Mouse (Mus musculus): ENCODE results near the gene Dtd2. TPM values are rescaled to one million over a fixed set of nuclear protein-coding genes. Genes with fewer than 3 reads are reported as not detected.

The Dtd2 gene
- 21.1 and 23.9 TPM in 2 replicates for polyA plus RNA-seq (2015; fragmentation: Nextera tagmentation; extraction: Ambion mirVana)

DNA sequence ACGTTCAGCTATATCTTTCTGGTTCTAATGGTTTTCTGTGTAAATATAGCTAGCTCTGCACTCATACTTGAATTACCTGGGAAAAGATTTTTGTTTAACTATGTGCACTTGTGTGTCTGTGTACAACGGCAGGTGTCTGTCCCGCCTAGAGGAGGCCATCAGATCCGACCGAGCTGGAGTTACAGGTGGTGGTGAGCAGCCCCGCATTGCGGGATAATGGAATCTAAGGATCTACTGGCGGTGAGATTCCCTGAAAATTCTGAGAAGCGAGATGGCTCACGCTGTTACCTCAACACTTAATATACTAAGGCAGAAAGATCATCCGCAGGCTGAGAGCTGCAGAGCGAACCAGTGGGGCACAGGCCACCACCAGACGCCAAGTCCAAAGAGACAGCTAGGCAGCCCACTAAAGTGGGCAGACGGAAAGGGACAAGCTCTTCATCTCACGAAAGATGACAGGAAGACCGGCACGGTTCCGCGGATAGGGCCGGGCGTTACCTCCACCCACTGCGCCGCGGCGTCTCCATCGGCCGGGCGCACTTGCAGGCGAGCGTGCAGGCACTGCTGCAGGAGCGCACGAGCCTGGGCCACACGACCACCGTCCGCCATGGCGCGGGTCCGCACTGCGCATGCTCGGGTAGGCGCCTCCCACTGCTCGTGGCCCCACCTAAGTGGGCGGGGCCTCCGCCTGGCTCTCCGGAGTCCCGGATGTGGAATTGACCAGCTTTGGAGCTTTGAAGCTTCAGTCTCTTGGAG is at the start of gene Dtd2:
Gene Dtd2 (minus strand): TSS at position 625 of the 756 bp plus-strand sequence.
- Histone ChIP-seq H3K27ac (ENCODE audit: low read length) (peak within 1 kb of the TSS; percentile 76), H3K4me1 (ENCODE audit: control insufficient read depth, insufficient read depth, low read length) (peaks cover 3% of the 10 kb centered on the region; the same call in 1 of the 2 replicates), H3K27me3 (ENCODE audit: control insufficient read depth, insufficient read depth, low read length) (no peaks in the 10 kb centered on the region), H3K36me3 (ENCODE audit: control insufficient read depth, insufficient read depth, low read length) (no peaks in the 10 kb centered on the region), H3K4me2 (ENCODE audit: low read depth, low read length) (peak within 1 kb of the TSS; percentile 75), H3K9me3 (replicated peaks; ENCODE audit: control insufficient read depth, low read length) (no peaks in the 10 kb centered on the region), H3K4me3 (replicated peaks; ENCODE audit: low read length) (peak within 1 kb of the TSS; percentile 95), H3K9ac (ENCODE audit: low read length) (peak within 1 kb of the TSS; percentile 91)
- ATAC-seq (ENCODE audit: insufficient read depth, low FRiP score), result peak; percentile 98
- WGBS, result under 1% methylated on average over 46 of the region's 46 CpGs

DNA sequence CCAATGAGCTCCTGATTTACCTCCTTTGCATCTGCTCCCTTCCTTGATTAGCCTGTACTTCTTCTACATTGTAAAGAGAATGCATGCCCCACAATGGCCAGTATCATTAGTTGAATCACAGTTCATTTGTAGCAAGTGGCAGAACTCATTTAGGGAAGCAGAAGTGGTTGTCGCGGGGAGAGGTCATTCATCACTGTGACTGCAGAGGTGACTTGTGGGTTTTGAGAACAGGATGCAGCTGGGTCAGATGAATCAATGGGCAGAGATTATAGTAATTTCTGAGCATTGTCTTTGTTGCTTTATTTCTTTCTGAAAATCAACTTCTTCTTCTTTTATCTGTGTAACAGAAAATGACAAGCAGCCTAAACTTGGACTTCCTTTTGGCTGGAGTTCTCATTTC is 43.0 kb upstream of the Dtd2 start:
- Histone ChIP-seq H3K36me3 (ENCODE audit: control insufficient read depth, insufficient read depth, low read length) (no peaks in the 10 kb centered on the region), H3K27ac (ENCODE audit: low read length) (no peak overlapping the region), H3K27me3 (ENCODE audit: control insufficient read depth, insufficient read depth, low read length) (no peaks in the 10 kb centered on the region), H3K4me1 (ENCODE audit: control insufficient read depth, insufficient read depth, low read length) (no peaks in the 10 kb centered on the region), H3K4me2 (ENCODE audit: low read depth, low read length) (no peak overlapping the region), H3K4me3 (replicated peaks; ENCODE audit: low read length) (no peak overlapping the region), H3K9ac (ENCODE audit: low read length) (no peak overlapping the region), H3K9me3 (replicated peaks; ENCODE audit: control insufficient read depth, low read length) (no peaks in the 10 kb centered on the region)
- no peak for ATAC-seq (ENCODE audit: insufficient read depth, low FRiP score)
- 41% methylated on average over 2 of the region's 2 CpGs for WGBS

DNA sequence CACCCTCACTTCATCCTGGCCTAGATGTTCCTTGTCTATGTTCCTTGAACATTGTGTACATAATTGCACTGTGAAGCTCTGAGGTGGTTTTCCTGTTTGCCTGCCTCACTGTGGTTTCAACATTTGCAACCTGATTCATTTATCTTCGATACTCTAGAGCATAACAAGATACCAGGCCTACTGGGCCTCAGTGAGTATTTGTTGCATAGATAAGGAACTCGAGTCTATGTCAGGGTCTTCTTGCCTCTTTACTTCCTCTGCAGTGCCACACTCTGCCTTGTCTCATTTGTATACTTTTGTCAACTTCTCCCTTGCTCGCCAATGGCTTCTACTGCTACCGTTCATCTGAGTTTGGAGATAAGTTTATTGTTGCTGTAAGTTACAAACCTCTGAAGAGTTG is 40.1 kb upstream of the Dtd2 start:
- no peaks in the 10 kb centered on the region for H3K4me1 ChIP-seq (ENCODE audit: control insufficient read depth, insufficient read depth, low read length)
- H3K27ac ChIP-seq (ENCODE audit: low read length), result no peak overlapping the region
- H3K4me2 ChIP-seq (ENCODE audit: low read depth, low read length), result no peak overlapping the region
- no peaks in the 10 kb centered on the region for H3K27me3 ChIP-seq (ENCODE audit: control insufficient read depth, insufficient read depth, low read length)
- H3K4me3 ChIP-seq (replicated peaks; ENCODE audit: low read length), result no peak overlapping the region
- ATAC-seq (ENCODE audit: insufficient read depth, low FRiP score), result no peak
- H3K9ac ChIP-seq (ENCODE audit: low read length), result no peak overlapping the region
- WGBS, result 64% methylated on average over 4 of the region's 4 CpGs
- no peaks in the 10 kb centered on the region for H3K9me3 ChIP-seq (replicated peaks; ENCODE audit: control insufficient read depth, low read length)
- no peaks in the 10 kb centered on the region for H3K36me3 ChIP-seq (ENCODE audit: control insufficient read depth, insufficient read depth, low read length)

DNA sequence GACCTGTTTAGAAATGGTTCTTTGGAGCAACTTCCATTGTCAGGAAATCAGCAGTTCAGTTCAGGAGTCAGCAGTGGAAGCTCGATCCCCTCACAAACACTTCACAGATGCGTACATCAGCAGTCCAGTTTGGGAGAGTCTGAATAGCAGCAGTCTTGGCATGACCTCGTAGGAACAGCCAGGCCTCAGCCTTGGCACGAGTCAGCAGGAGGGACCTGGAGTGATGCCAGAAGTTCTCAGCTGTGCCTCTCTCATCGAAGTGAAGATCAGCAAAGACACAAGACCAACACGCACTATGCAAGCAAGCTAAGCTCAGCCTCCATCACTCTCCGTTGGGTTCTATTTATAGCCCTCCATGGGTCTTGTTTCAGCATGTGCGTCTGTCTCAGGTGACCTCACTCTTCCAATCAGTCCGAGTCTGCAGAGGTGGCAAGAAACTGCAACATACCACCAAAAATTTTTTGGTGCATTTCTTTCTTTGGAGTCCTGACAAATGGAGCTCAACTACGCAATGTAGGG is 36.6 kb upstream of the Dtd2 start:
- no peak overlapping the region for H3K4me2 ChIP-seq (ENCODE audit: low read depth, low read length)
- peak; percentile 25; the same call in 1 of the 2 replicates for ATAC-seq (ENCODE audit: insufficient read depth, low FRiP score)
- H3K9ac ChIP-seq (ENCODE audit: low read length), result no peak overlapping the region
- H3K36me3 ChIP-seq (ENCODE audit: control insufficient read depth, insufficient read depth, low read length), result no peaks in the 10 kb centered on the region
- no peak overlapping the region for H3K4me3 ChIP-seq (replicated peaks; ENCODE audit: low read length)
- no peaks in the 10 kb centered on the region for H3K9me3 ChIP-seq (replicated peaks; ENCODE audit: control insufficient read depth, low read length)
- H3K4me1 ChIP-seq (ENCODE audit: control insufficient read depth, insufficient read depth, low read length), result no peaks in the 10 kb centered on the region
- no peaks in the 10 kb centered on the region for H3K27me3 ChIP-seq (ENCODE audit: control insufficient read depth, insufficient read depth, low read length)
- WGBS, result 60% methylated on average over 10 of the region's 10 CpGs
- H3K27ac ChIP-seq (ENCODE audit: low read length), result no peak overlapping the region

DNA sequence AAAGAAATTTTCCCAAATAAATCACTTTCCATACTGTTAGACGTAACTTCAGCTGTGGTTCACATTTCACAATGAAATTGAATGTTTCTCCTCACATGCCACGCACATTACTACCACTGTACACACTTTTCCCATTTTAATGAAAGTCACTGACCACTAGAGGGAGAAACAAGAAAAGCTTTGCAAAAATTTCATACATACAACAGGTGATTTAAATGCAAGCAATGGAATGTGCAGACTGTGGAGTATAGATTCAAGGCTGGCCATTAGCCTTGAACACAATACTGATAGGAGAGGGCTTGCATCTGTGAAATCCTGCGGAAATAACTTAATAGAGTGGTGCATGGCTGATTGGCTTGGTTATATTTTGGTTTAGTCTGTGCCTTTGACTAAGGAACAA is 32.1 kb upstream of the Dtd2 start:
- no peaks in the 10 kb centered on the region for H3K27me3 ChIP-seq (ENCODE audit: control insufficient read depth, insufficient read depth, low read length)
- no peak overlapping the region for H3K9ac ChIP-seq (ENCODE audit: low read length)
- no peaks in the 10 kb centered on the region for H3K4me1 ChIP-seq (ENCODE audit: control insufficient read depth, insufficient read depth, low read length)
- H3K27ac ChIP-seq (ENCODE audit: low read length), result no peak overlapping the region
- peak; percentile 40; the same call in 1 of the 2 replicates for ATAC-seq (ENCODE audit: insufficient read depth, low FRiP score)
- 39% methylated on average over 3 of the region's 3 CpGs for WGBS
- no peak overlapping the region for H3K4me3 ChIP-seq (replicated peaks; ENCODE audit: low read length)
- no peaks in the 10 kb centered on the region for H3K36me3 ChIP-seq (ENCODE audit: control insufficient read depth, insufficient read depth, low read length)
- H3K9me3 ChIP-seq (replicated peaks; ENCODE audit: control insufficient read depth, low read length), result no peaks in the 10 kb centered on the region
- H3K4me2 ChIP-seq (ENCODE audit: low read depth, low read length), result no peak overlapping the region

DNA sequence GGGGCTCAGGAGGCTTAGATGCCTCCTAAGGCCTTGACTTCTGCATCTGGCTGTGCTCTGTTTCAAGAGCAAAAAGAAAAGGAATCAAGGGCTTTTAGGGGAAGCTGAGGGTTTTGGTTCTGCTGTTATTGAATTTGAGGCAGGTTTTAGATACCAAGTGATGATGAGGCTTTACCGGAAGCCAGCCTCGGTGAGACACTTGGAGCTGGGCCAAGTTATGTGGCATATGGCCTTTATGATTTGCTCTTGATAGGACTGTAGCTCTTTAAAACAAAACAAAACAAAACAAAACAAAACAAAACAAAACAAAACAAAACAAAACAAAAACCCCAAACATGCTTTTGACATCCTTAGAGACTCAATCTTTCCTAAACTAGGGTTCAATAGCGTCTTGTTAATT is 28.7 kb upstream of the Dtd2 start:
- Histone ChIP-seq H3K9ac (ENCODE audit: low read length) (no peak overlapping the region), H3K27me3 (ENCODE audit: control insufficient read depth, insufficient read depth, low read length) (no peaks in the 10 kb centered on the region), H3K4me1 (ENCODE audit: control insufficient read depth, insufficient read depth, low read length) (no peaks in the 10 kb centered on the region), H3K36me3 (ENCODE audit: control insufficient read depth, insufficient read depth, low read length) (no peaks in the 10 kb centered on the region), H3K4me3 (replicated peaks; ENCODE audit: low read length) (no peak overlapping the region), H3K4me2 (ENCODE audit: low read depth, low read length) (no peak overlapping the region), H3K27ac (ENCODE audit: low read length) (no peak overlapping the region), H3K9me3 (replicated peaks; ENCODE audit: control insufficient read depth, low read length) (no peaks in the 10 kb centered on the region)
- WGBS, result 80% methylated on average over 3 of the region's 3 CpGs
- ATAC-seq (ENCODE audit: insufficient read depth, low FRiP score), result no peak

DNA sequence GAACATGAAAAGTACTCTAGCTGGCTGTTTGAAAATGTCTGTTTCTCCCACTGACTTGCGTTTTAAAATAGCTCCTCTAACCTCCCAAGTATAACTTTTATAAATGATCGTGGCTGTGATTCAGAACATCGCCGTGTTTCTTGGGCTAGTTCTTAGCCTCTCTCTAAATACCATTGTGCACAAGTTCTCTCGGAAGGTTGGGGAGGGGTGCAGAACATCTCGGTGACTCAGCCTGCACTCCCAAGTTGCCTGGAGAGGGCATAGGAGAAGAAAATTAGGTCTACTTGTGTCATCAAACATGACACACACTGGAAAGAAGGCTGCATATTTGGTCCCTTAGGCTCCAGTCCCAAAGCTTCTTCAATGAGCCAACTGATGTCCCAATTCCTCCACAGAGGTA is 26.0 kb upstream of the Dtd2 start:
- Histone ChIP-seq H3K4me3 (replicated peaks; ENCODE audit: low read length) (no peak overlapping the region), H3K27me3 (ENCODE audit: control insufficient read depth, insufficient read depth, low read length) (no peaks in the 10 kb centered on the region), H3K9me3 (replicated peaks; ENCODE audit: control insufficient read depth, low read length) (no peaks in the 10 kb centered on the region), H3K4me2 (ENCODE audit: low read depth, low read length) (no peak overlapping the region), H3K27ac (ENCODE audit: low read length) (no peak overlapping the region), H3K4me1 (ENCODE audit: control insufficient read depth, insufficient read depth, low read length) (no peaks in the 10 kb centered on the region), H3K36me3 (ENCODE audit: control insufficient read depth, insufficient read depth, low read length) (no peaks in the 10 kb centered on the region), H3K9ac (ENCODE audit: low read length) (no peak overlapping the region)
- no peak for ATAC-seq (ENCODE audit: insufficient read depth, low FRiP score)
- 77% methylated on average over 6 of the region's 6 CpGs for WGBS

DNA sequence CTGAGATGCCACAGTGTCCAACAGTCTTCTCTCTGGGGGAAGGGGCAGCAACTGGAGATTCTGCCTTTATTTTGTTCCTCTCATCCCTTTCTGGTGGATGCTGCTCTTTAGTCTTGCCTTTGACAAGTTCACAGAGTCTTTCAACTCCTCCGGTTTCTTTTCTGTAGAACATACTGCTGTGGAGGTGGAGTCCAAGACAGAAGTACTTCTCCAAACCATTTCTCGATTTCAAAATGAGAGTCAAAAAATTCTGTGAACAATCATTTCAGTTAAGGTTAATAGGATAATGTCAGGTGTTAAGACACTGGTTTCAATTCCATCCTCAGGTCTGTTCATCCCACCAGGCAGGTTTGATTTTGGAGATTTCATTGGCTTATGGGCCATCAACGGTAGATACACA is 21.7 kb upstream of the Dtd2 start, which contains the start of gene Gpr33:
Gene Gpr33 (minus strand): TSS at position 101 of the 400 bp plus-strand sequence.
- no peak within 1 kb of the TSS for H3K27ac ChIP-seq (ENCODE audit: low read length)
- no peaks in the 10 kb centered on the region for H3K4me1 ChIP-seq (ENCODE audit: control insufficient read depth, insufficient read depth, low read length)
- no peak within 1 kb of the TSS for H3K4me3 ChIP-seq (replicated peaks; ENCODE audit: low read length)
- H3K9me3 ChIP-seq (replicated peaks; ENCODE audit: control insufficient read depth, low read length), result no peaks in the 10 kb centered on the region
- no peak within 1 kb of the TSS for H3K9ac ChIP-seq (ENCODE audit: low read length)
- H3K4me2 ChIP-seq (ENCODE audit: low read depth, low read length), result no peak within 1 kb of the TSS
- H3K36me3 ChIP-seq (ENCODE audit: control insufficient read depth, insufficient read depth, low read length), result no peaks in the 10 kb centered on the region
- no peaks in the 10 kb centered on the region for H3K27me3 ChIP-seq (ENCODE audit: control insufficient read depth, insufficient read depth, low read length)
- no peak for ATAC-seq (ENCODE audit: insufficient read depth, low FRiP score)
- WGBS, result 93% methylated on average over 3 of the region's 3 CpGs

DNA sequence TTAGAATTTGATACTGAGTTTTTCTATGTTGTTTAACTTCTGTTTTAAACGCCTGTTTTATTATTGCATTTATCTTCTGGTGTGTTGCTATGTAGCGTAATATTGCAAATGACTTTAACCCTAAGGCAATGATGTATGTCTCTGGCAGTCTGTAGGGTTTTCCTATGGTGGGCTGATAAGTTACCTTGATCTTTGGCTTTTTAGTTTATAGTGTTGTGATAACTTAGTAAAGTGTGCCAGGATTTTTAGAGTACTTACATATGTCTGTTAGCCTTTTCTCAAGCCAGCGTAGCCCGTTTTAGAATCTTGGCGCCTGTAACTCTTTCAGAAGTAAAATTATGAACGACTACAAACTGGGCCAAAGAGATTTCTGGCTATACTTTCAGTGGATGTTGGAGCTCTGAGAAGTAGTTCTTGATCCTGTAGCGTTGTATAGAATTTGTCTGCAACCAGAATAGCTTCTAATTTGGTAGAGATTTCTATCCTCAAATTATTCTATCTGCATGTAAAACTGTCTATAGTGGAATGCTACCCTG is 8.3 kb upstream of the Dtd2 start:
- H3K4me2 ChIP-seq (ENCODE audit: low read depth, low read length), result no peak overlapping the region
- no peak overlapping the region for H3K9ac ChIP-seq (ENCODE audit: low read length)
- ATAC-seq (ENCODE audit: insufficient read depth, low FRiP score), result no peak
- H3K4me1 ChIP-seq (ENCODE audit: control insufficient read depth, insufficient read depth, low read length), result no peaks in the 10 kb centered on the region
- H3K4me3 ChIP-seq (replicated peaks; ENCODE audit: low read length), result no peak overlapping the region
- no peaks in the 10 kb centered on the region for H3K27me3 ChIP-seq (ENCODE audit: control insufficient read depth, insufficient read depth, low read length)
- 50% methylated on average over 7 of the region's 7 CpGs for WGBS
- no peak overlapping the region for H3K27ac ChIP-seq (ENCODE audit: low read length)
- H3K9me3 ChIP-seq (replicated peaks; ENCODE audit: control insufficient read depth, low read length), result no peaks in the 10 kb centered on the region
- no peaks in the 10 kb centered on the region for H3K36me3 ChIP-seq (ENCODE audit: control insufficient read depth, insufficient read depth, low read length)
